Mouse (Mus musculus) limb, embryonic 15.5 days (tissue): ENCODE data around the gene Usp5. TPM values are rescaled to one million over a fixed set of nuclear protein-coding genes. Genes with fewer than 3 reads are reported as not detected.
A peak's percentile ranks its signal among the peaks of the same experiment; 100 is the strongest.

Experiments
- ATAC-seq: fragments of 200-750 bp; cut with Nextera tagmentation; 2 replicates; pipeline ENCODE4 v1.8.0; 2017; ENCODE audit warnings: low read depth, moderate TSS enrichment; ENCODE audit not compliant: insufficient number of reproducible peaks, low FRiP score, low TSS enrichment
- H3K27ac ChIP-seq: fragments of 300-500 bp; sonication (generic); 2 replicates; pipeline ENCODE4 v1.5.1; 2015; ENCODE audit warnings: moderate library complexity, mild to moderate bottlenecking, inconsistent platforms
- H3K27me3 ChIP-seq: fragments of 300-500 bp; sonication (generic); 2 replicates; pipeline ENCODE4 v1.6.1; 2015; ENCODE audit warnings: inconsistent platforms
- H3K36me3 ChIP-seq: fragments of 300-500 bp; sonication (generic); 2 replicates; pipeline ENCODE4 v1.6.1; 2015; ENCODE audit warnings: inconsistent platforms
- H3K4me1 ChIP-seq: fragments of 300-500 bp; sonication (generic); 2 replicates; pipeline ENCODE4 v1.6.1; 2015; ENCODE audit warnings: inconsistent platforms
- H3K4me2 ChIP-seq: fragments of 300-500 bp; sonication (generic); 2 replicates; pipeline ENCODE4 v1.6.1; 2015; ENCODE audit warnings: mild to moderate bottlenecking, inconsistent platforms
- H3K4me3 ChIP-seq: fragments of 300-500 bp; sonication (generic); 2 replicates; pipeline ENCODE4 v1.5.1; 2015; ENCODE audit warnings: mild to moderate bottlenecking, inconsistent platforms
- H3K9ac ChIP-seq: fragments of 300-500 bp; sonication (generic); 2 replicates; pipeline ENCODE4 v1.6.1; 2015; ENCODE audit warnings: inconsistent platforms
- H3K9me3 ChIP-seq: fragments of 300-500 bp; sonication (generic); 2 replicates; pipeline ENCODE4 v1.6.1; 2016; ENCODE audit warnings: inconsistent platforms
- WGBS: fragments of 180-500 bp; shearing (Covaris S2); methylation state at CpG from one replicate; pipeline ENCODE4 v1.1.7; 2015; 5-methylcytosine and 5-hydroxymethylcytosine counted together
- polyA plus RNA-seq: library from polyadenylated mRNA; unstranded; fragments of >200 nt; fragmentation: Nextera tagmentation; extraction: Ambion mirVana; gene quantifications from 2 replicates; pipeline ENCODE4 v1.2.1, GENCODE M21; 2015

Gene Usp5
- polyA plus RNA-seq, 1 experiment from 2014 or later, result 136 TPM

GRCm38 (mm10) chr6:124791911-124792310, 37.4 kb downstream of the Usp5 start:
- Histone ChIP-seq H3K9me3 (no peaks in the 10 kb centered on the region), H3K4me2 (no peak overlapping the region), H3K4me3 (no peak overlapping the region), H3K27ac (no peak overlapping the region), H3K4me1 (no peaks in the 10 kb centered on the region), H3K36me3 (no peaks in the 10 kb centered on the region), H3K27me3 (no peaks in the 10 kb centered on the region), H3K9ac (no peak overlapping the region)
- 90% methylated on average over 3 of the region's 3 CpGs for WGBS
- ATAC-seq, result no peak

DNA sequence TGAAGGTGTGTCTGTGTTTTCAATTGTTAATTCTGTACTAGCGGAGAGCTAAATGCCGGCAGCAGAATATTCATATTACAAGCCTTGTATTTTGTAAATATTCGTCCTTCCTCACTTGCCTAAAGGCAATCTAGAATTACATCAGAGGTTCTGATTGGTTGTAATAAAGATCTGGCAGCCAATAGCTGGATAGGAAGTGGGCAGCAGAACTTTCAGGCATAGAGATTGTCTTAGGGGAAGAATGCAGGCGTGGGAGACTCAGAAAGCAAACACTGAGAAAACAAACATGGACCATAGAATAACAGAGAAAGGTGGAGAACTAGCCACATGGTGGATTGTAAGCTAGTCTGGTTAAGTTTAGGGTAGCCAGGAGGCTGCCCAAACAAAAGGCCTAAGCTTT, 39.2 kb downstream of the Usp5 start:
- ATAC-seq, result no peak
- WGBS, result 51% methylated on average over 4 of the region's 4 CpGs
- H3K4me3 ChIP-seq, result no peak overlapping the region
- H3K27ac ChIP-seq, result no peak overlapping the region
- H3K9me3 ChIP-seq, result no peaks in the 10 kb centered on the region
- no peaks in the 10 kb centered on the region for H3K27me3 ChIP-seq
- H3K9ac ChIP-seq, result no peak overlapping the region
- H3K4me1 ChIP-seq, result no peaks in the 10 kb centered on the region
- H3K4me2 ChIP-seq, result no peak overlapping the region
- no peaks in the 10 kb centered on the region for H3K36me3 ChIP-seq

GRCm38 (mm10) chr6:124789519-124789918, 39.8 kb downstream of the Usp5 start:
- Histone ChIP-seq H3K9me3 (no peaks in the 10 kb centered on the region), H3K27me3 (no peaks in the 10 kb centered on the region), H3K4me2 (no peak overlapping the region), H3K9ac (no peak overlapping the region), H3K36me3 (no peaks in the 10 kb centered on the region), H3K4me3 (no peak overlapping the region), H3K4me1 (no peaks in the 10 kb centered on the region), H3K27ac (no peak overlapping the region)
- 90% methylated on average over 4 of the region's 4 CpGs for WGBS
- ATAC-seq, result no peak

- H3K27me3 ChIP-seq, result no peaks in the 10 kb centered on the region
- no peaks in the 10 kb centered on the region for H3K9me3 ChIP-seq
- H3K4me2 ChIP-seq, result no peak overlapping the region
- 76% methylated on average over 10 of the region's 10 CpGs for WGBS
- 0 out of 2 replicates have a peak, but pooled peaks cover under 1% of the 10 kb centered on the region for H3K4me1 ChIP-seq
- H3K4me3 ChIP-seq, result no peak overlapping the region
- no peak overlapping the region for H3K9ac ChIP-seq
- no peak overlapping the region for H3K27ac ChIP-seq
- no peak for ATAC-seq
- H3K36me3 ChIP-seq, result no peaks in the 10 kb centered on the region
Observed at GRCm38 (mm10) chr6:124787722-124788121, 41.6 kb downstream of the Usp5 start.

DNA sequence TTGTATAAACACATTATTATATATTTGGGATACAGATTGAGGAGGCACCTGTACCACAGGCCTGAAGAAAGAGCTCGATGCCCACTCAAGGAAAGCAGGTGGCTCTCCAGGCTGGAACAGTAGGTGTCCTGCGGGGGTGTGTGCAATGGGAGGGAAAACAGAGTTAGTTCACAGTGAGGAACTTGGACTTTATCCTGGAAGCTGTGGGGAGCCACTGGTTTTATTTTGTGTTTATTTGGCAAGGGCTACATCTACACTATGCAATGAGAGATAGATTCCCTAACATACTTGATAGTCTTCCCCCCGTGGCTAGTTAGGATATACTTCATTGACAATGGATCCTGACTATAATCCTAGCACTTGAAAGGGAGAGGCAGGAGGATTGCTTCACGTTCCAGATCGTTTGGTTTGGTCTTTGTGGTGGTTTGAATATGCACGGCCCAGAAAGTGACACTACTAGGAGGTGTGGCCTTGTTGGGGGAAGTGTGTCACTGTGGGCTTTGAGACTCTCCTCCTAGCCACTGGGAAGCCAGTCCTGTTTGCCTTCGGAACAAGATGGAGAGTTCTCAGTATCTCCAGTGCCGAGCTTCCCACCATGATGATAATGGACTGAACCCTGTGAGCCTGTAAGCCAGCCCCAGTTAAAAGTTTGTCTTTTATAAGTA, 42.4 kb downstream of the Usp5 start:
- 59% methylated on average over 8 of the region's 8 CpGs for WGBS
- no peaks in the 10 kb centered on the region for H3K36me3 ChIP-seq
- H3K27ac ChIP-seq, result no peak overlapping the region
- peaks cover 6% of the 10 kb centered on the region for H3K4me1 ChIP-seq
- ATAC-seq, result no peak
- H3K4me3 ChIP-seq, result no peak overlapping the region
- no peak overlapping the region for H3K4me2 ChIP-seq
- no peaks in the 10 kb centered on the region for H3K27me3 ChIP-seq
- no peaks in the 10 kb centered on the region for H3K9me3 ChIP-seq
- no peak overlapping the region for H3K9ac ChIP-seq

DNA sequence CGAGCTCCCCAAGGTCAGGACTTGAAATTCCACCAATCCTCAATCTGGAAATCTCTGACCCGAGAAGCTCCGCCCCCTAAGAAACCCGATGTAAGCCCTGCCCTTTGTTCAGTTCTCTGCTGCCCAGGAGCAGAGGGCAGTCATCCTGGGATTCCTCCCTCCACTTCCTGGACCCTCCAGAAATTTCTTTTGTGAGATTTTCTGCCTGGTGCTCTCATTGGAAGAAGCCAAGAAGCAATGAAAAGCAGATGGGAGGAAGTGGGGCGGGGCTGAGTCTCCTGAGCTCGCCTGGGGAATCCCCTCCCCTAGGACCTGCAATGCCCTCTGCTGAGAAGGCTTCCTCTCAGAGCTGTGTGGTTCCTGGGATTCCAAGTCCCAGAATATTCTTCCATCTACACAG, 46.8 kb downstream of the Usp5 start:
- peak overlapping the region; percentile 34 for H3K4me2 ChIP-seq

DNA sequence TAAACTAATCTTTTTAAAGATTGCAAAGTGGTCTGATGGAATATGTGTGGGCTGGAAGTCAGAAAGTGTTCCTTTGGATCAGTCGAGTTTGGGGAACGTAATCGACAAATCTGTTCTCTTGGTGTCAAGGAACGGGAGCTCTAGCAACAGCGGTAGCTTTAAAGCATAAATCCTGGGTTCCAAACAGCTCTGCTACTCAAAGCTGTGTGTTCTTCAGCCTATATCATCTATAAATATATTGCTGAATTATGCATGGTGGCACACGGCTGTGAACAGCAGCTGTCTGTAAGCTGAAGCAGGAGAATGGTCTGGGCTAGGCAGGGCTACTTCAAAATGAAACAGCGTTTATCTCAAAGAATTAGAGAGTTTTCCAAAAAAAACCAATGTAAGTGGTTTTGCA, 48.4 kb downstream of the Usp5 start:
- WGBS, result 84% methylated on average over 7 of the region's 7 CpGs
- no peak overlapping the region for H3K9ac ChIP-seq
- H3K9me3 ChIP-seq, result no peaks in the 10 kb centered on the region
- H3K4me2 ChIP-seq, result no peak overlapping the region
- H3K36me3 ChIP-seq, result no peaks in the 10 kb centered on the region
- H3K27me3 ChIP-seq, result 0 out of 2 replicates have a peak, but pooled peaks cover 3% of the 10 kb centered on the region
- no peak overlapping the region for H3K27ac ChIP-seq
- H3K4me1 ChIP-seq, result peaks cover 20% of the 10 kb centered on the region
- ATAC-seq, result no peak
- H3K4me3 ChIP-seq, result no peak overlapping the region

More for the DNA sequence above, 46.8 kb downstream of the Usp5 start:
- H3K4me3 ChIP-seq, result 0 out of 2 replicates have a peak overlapping the region, but pooled peaks have one; percentile 13
- H3K9ac ChIP-seq, result no peak overlapping the region
- H3K4me1 ChIP-seq, result peaks cover 20% of the 10 kb centered on the region
- no peaks in the 10 kb centered on the region for H3K9me3 ChIP-seq
- no peak overlapping the region for H3K27ac ChIP-seq
- ATAC-seq, result no peak
- WGBS, result 24% methylated on average over 6 of the region's 6 CpGs
- H3K36me3 ChIP-seq, result no peaks in the 10 kb centered on the region
- H3K27me3 ChIP-seq, result 0 out of 2 replicates have a peak, but pooled peaks cover 3% of the 10 kb centered on the region

DNA sequence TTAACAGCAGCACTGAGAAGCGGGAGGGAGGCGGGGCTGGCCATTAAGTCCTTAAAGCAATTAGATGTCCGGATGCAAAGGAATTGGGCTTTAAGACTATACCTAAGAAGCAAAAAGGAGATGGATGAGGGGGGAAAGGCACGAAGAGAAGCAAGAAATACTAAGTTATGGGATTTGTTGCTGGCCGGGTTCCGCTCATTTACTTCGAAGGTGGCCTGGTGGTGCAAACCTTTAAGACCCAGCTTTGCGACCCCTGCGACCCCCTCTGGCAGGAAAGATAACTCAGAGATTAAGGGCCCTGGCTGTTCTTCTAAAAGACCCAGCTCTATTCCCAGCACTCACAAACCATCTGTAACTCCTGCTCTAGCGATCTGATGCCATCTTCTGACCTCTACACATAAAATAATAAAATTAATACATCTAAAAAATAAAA, 49.3 kb downstream of the Usp5 start:
- H3K36me3 ChIP-seq, result no peaks in the 10 kb centered on the region
- no peak overlapping the region for H3K27ac ChIP-seq
- H3K9me3 ChIP-seq, result no peaks in the 10 kb centered on the region
- 0 out of 2 replicates have a peak, but pooled peaks cover 3% of the 10 kb centered on the region for H3K27me3 ChIP-seq
- ATAC-seq, result no peak
- peak overlapping the region; percentile 32 for H3K4me3 ChIP-seq
- peak overlapping the region; percentile 23; the same call in 1 of the 2 replicates for H3K9ac ChIP-seq
- 5% methylated on average over 10 of the region's 10 CpGs for WGBS
- peaks cover 20% of the 10 kb centered on the region for H3K4me1 ChIP-seq
- peak overlapping the region; percentile 58 for H3K4me2 ChIP-seq

DNA sequence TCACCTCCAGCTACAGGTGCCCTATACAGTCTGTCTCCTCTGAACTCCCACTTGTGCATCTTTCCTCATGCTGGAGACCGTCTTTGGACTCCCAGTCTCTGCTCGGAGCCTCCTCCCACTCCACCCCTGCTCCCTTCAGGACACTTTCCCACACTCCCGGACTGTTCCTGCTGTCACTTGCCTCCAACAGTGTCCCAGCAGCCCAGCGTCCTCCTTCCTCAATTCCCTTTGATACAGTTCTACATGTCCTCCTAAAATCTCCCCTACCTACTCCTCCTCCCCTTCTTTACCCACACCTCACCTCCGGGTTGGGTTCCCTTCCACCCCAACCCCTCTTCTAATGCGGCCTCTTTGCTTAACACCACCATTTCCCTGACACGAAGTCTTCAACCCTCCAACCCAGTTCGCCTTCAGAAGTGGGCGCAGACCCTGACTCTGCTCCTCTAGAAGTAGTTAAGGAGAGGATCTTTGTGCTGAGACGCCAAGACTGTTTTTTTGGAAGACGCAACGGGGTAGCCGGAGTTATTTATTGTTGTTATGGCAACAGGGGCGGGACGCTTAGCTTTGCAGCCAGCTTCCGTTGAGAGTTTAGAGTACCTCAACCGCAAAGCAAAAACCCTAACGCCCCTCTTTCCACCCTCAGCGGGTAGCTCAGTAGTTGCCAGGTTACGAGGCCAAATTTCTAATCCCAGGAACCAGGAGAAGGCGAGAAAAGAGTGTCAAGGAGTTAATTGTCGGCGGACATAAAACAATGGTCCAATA, 49.9 kb downstream of the Usp5 start, which contains the start of gene Lrrc23:
Gene Lrrc23, minus strand, starts transcription at position 506 of the 762 bp plus-strand sequence.
- H3K4me1 ChIP-seq, result peaks cover 20% of the 10 kb centered on the region
- peak within 1 kb of the TSS; percentile 32 for H3K4me3 ChIP-seq
- no peak for ATAC-seq
- no peak within 1 kb of the TSS for H3K27ac ChIP-seq
- peak within 1 kb of the TSS; percentile 23; the same call in 1 of the 2 replicates for H3K9ac ChIP-seq
- H3K36me3 ChIP-seq, result no peaks in the 10 kb centered on the region
- H3K9me3 ChIP-seq, result no peaks in the 10 kb centered on the region
- peak within 1 kb of the TSS; percentile 58 for H3K4me2 ChIP-seq
- H3K27me3 ChIP-seq, result 0 out of 2 replicates have a peak, but pooled peaks cover 3% of the 10 kb centered on the region
- WGBS, result 2% methylated on average over 23 of the region's 23 CpGs

DNA sequence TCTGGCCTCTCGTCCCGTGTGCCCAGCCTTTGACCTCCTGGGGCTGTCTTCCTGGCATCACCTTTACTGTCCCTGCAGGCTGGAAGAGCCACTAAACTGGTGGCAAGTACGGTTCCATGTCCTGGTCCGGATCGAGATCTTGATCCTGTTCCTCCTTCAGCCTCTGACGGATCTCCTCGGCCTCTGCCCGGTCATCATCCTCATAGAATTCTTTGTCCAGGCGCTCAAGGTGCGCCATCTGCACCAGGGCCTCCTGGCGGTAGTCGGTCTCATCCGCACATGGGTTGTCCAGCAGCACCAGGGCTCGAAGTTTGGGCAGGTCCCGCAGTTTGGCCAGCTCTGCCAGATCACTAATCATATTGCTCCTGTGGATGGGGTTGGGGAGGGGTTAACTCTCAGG, 58.8 kb downstream of the Usp5 start:
- 0 out of 2 replicates have a peak, but pooled peaks cover 6% of the 10 kb centered on the region for H3K27me3 ChIP-seq

GRCm38 (mm10) chr6:124770013-124770412, 59.3 kb downstream of the Usp5 start:
- Histone ChIP-seq H3K27me3 (0 out of 2 replicates have a peak, but pooled peaks cover 6% of the 10 kb centered on the region), H3K9me3 (no peaks in the 10 kb centered on the region), H3K36me3 (0 out of 2 replicates have a peak, but pooled peaks cover 2% of the 10 kb centered on the region), H3K9ac (peak overlapping the region; percentile 60; the same call in 1 of the 2 replicates), H3K4me2 (peak overlapping the region; percentile 95), H3K4me1 (peaks cover 23% of the 10 kb centered on the region), H3K4me3 (peak overlapping the region; percentile 57), H3K27ac (no peak overlapping the region)
- 72% methylated on average over 7 of the region's 7 CpGs for whole genome bisulfite sequencing
- no peak for ATAC-seq

More for the DNA sequence above, 58.8 kb downstream of the Usp5 start:
- 89% methylated on average over 15 of the region's 15 CpGs for WGBS
- H3K4me2 ChIP-seq, result no peak overlapping the region
- peaks cover 23% of the 10 kb centered on the region for H3K4me1 ChIP-seq
- no peak overlapping the region for H3K9ac ChIP-seq
- no peak overlapping the region for H3K27ac ChIP-seq
- no peak overlapping the region for H3K4me3 ChIP-seq
- H3K36me3 ChIP-seq, result 0 out of 2 replicates have a peak, but pooled peaks cover 2% of the 10 kb centered on the region
- no peaks in the 10 kb centered on the region for H3K9me3 ChIP-seq
- no peak for ATAC-seq
